Mouse (Mus musculus): ENCODE data around the gene Ms4a14.

DNA sequence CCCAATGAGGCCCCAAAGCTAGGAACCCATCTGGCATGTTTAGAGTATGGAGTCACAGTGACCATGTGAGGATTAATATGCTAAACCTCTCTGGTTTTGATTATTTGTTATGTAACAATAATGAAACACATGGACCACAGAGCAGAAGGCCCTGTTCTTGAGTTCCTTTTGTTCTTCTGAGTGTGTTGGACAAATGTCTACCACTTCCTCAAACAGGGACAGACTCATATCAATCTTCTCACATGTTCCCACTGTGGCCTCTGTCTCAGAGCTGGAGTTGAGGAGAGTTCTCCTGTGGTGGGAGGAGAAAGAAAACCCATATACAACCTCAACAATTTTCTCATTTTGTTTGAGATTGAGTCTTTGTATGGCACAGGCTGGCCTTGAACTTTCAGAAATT lies 28.9 kb upstream of the Ms4a14 start:
- TF ChIP-seq GABPA (IDR thresholded peaks at IDR 0.05; ENCODE audit: low read depth, low read length), result no peak
- no peak for TF ChIP-seq EP300 (IDR thresholded peaks at IDR 0.05; ENCODE audit: low read depth in 1 of 2, low read length in 2 of 2)
- TF ChIP-seq MAFK (IDR thresholded peaks at IDR 0.05; ENCODE audit: borderline replicate concordance, low read depth, low read length), result no peak
